Mouse (Mus musculus) liver, embryonic 14.5 days (tissue): ENCODE data around the gene Hivep3.

Experiments
- CTCF ChIP-seq: IDR thresholded peaks from 2 replicates; pipeline ENCODE4 v1.5.1; 2016; ENCODE audit warnings: antibody characterized with exemption, low read depth, control low read depth
- EP300 ChIP-seq: IDR thresholded peaks from 2 replicates; pipeline ENCODE4 v1.6.1; 2016; ENCODE audit warnings: antibody characterized with exemption, low read depth

- TF ChIP-seq CTCF (no peak), EP300 (no peak)
Measured at GRCm38 (mm10) chr4:120069582-120069980, 336.0 kb downstream of the Hivep3 start.
